In genomic region chr10:68146842-68147241, GRCm38 (mm10) we compare ENCODE assay signal across 8 mouse cellular contexts.
DNase-seq lines count a peak whose midpoint lies in the region; ATAC-seq and TF ChIP-seq lines count a peak whose summit lies in the region.

No protein-coding gene starts in this region.

- peak; percentile 36 for DNase-seq in forebrain, embryonic 10.5 days (ENCODE audit: extremely low spot score, low spot score)
- DNase-seq in 3T3-L1 (ENCODE audit: low read depth, low spot score) = peak; percentile 82
- DNase-seq in adrenal gland, postnatal 36 days = peak; percentile 33 to 58
- DNase-seq in embryonic facial prominence, embryonic 10.5 days (ENCODE audit: low spot score) = peak; percentile 54
- DNase-seq in liver, postnatal 0 days = peak; percentile 48
- DNase-seq in spleen, adult 2 months (ENCODE audit: low read depth in 1 of 2, low spot score in 2 of 2) = peak; percentile 42 to 55

- no peak for ATAC-seq in forebrain, embryonic 16.5 days
- ATAC-seq in inflammation-experienced regulatory T-cells, adult 6 months = peak; percentile 90
- peak; percentile 45; the same call in 1 of the 2 replicates for ATAC-seq in liver, postnatal 0 days

- H3K36me3 ChIP-seq in forebrain, embryonic 10.5 days (replicated peaks) = no peaks in the 10 kb centered on the region
- H3K36me3 ChIP-seq in forebrain, embryonic 16.5 days (ENCODE audit: control insufficient read depth, insufficient read depth) = peaks cover 2% of the 10 kb centered on the region; the same call in 1 of the 2 replicates
- peaks cover 2% of the 10 kb centered on the region; the same call in 1 of the 2 replicates for H3K36me3 ChIP-seq in embryonic facial prominence, embryonic 10.5 days (replicated peaks)
- no peaks in the 10 kb centered on the region for H3K36me3 ChIP-seq in liver, postnatal 0 days (replicated peaks; ENCODE audit: insufficient read depth, low read length)
- no peaks in the 10 kb centered on the region; the same call in none of the 2 replicates for H3K36me3 ChIP-seq in spleen, adult 2 months (ENCODE audit: control insufficient read depth, insufficient read depth, low read length)

- no peak overlapping the region for H3K9ac ChIP-seq in forebrain, embryonic 16.5 days (replicated peaks; ENCODE audit: low read depth, low read length)
- no peak overlapping the region for H3K9ac ChIP-seq in liver, postnatal 0 days (replicated peaks)

- H3K9me3 ChIP-seq in forebrain, embryonic 10.5 days = peaks cover 4% of the 10 kb centered on the region; the same call in 1 of the 2 replicates
- H3K9me3 ChIP-seq in forebrain, embryonic 16.5 days (ENCODE audit: control insufficient read depth, low read length) = peaks cover 3% of the 10 kb centered on the region; the same call in 1 of the 2 replicates
- no peaks in the 10 kb centered on the region; the same call in 1 of the 2 replicates for H3K9me3 ChIP-seq in embryonic facial prominence, embryonic 10.5 days
- no peaks in the 10 kb centered on the region for H3K9me3 ChIP-seq in liver, postnatal 0 days (ENCODE audit: low read length)

- no peak overlapping the region for H3K27ac ChIP-seq in forebrain, embryonic 10.5 days
- no peak overlapping the region for H3K27ac ChIP-seq in forebrain, embryonic 16.5 days (ENCODE audit: low read length)
- no peak overlapping the region for H3K27ac ChIP-seq in embryonic facial prominence, embryonic 10.5 days (replicated peaks)
- H3K27ac ChIP-seq in liver, postnatal 0 days (ENCODE audit: low read depth) = no peak overlapping the region
- H3K27ac ChIP-seq in spleen, adult 2 months (ENCODE audit: insufficient read depth, low read length) = no peak overlapping the region

- peaks cover 16% of the 10 kb centered on the region for H3K4me1 ChIP-seq in forebrain, embryonic 10.5 days
- peaks cover 10% of the 10 kb centered on the region for H3K4me1 ChIP-seq in forebrain, embryonic 16.5 days (replicated peaks; ENCODE audit: control insufficient read depth, insufficient read depth, low read length)
- H3K4me1 ChIP-seq in embryonic facial prominence, embryonic 10.5 days = peaks cover 19% of the 10 kb centered on the region
- no peaks in the 10 kb centered on the region for H3K4me1 ChIP-seq in liver, postnatal 0 days (ENCODE audit: insufficient read depth)
- H3K4me1 ChIP-seq in spleen, adult 2 months (ENCODE audit: control insufficient read depth, insufficient read depth, insufficient read length) = no peaks in the 10 kb centered on the region

- peak; percentile 90 for TF ChIP-seq CTCF in liver, postnatal 0 days (IDR thresholded peaks at IDR 0.05; ENCODE audit: low read depth)
- TF ChIP-seq CTCF in spleen, adult 2 months (IDR thresholded peaks at IDR 0.05; ENCODE audit: extremely low read depth, insufficient read depth, insufficient read length, insufficient replicate concordance) = no peak

- no peaks in the 10 kb centered on the region for H3K27me3 ChIP-seq in forebrain, embryonic 10.5 days (ENCODE audit: poor library complexity, severe bottlenecking)
- H3K27me3 ChIP-seq in forebrain, embryonic 16.5 days (replicated peaks; ENCODE audit: control insufficient read depth, insufficient read depth, low read length) = no peaks in the 10 kb centered on the region
- no peaks in the 10 kb centered on the region for H3K27me3 ChIP-seq in embryonic facial prominence, embryonic 10.5 days (replicated peaks; ENCODE audit: low read depth, poor library complexity, severe bottlenecking)
- no peaks in the 10 kb centered on the region for H3K27me3 ChIP-seq in liver, postnatal 0 days (ENCODE audit: insufficient read depth, low read length)
- H3K27me3 ChIP-seq in spleen, adult 2 months (ENCODE audit: control insufficient read depth, insufficient read depth, low read length) = no peaks in the 10 kb centered on the region

- 17% methylated on average over 5 of the region's 5 CpGs for WGBS in forebrain, embryonic 10.5 days
- WGBS in forebrain, embryonic 16.5 days = 9% methylated on average over 5 of the region's 5 CpGs
- WGBS in embryonic facial prominence, embryonic 10.5 days = 11% methylated on average over 5 of the region's 5 CpGs
- WGBS in liver, postnatal 0 days (ENCODE audit: insufficient replicate concordance) = 7% methylated on average over 5 of the region's 5 CpGs
- WGBS in spleen, adult 2 months = 6% methylated on average over 5 of the region's 5 CpGs

- no peak overlapping the region for H3K4me2 ChIP-seq in forebrain, embryonic 16.5 days (ENCODE audit: low read length)
- no peak overlapping the region for H3K4me2 ChIP-seq in liver, postnatal 0 days (ENCODE audit: low read depth, low read length)

- no peak overlapping the region for H3K4me3 ChIP-seq in forebrain, embryonic 10.5 days
- H3K4me3 ChIP-seq in forebrain, embryonic 16.5 days (replicated peaks; ENCODE audit: low read length) = no peak overlapping the region
- H3K4me3 ChIP-seq in embryonic facial prominence, embryonic 10.5 days = no peak overlapping the region
- H3K4me3 ChIP-seq in liver, postnatal 0 days (ENCODE audit: low read depth, low read length) = no peak overlapping the region
- H3K4me3 ChIP-seq in spleen, adult 2 months (ENCODE audit: extremely low read depth, insufficient read depth, insufficient read length) = no peak overlapping the region

- no peak for TF ChIP-seq POLR2A in spleen, adult 2 months (IDR thresholded peaks at IDR 0.05; ENCODE audit: low read depth, low read length)

- 0 out of 2 replicates have a peak, but pooled peaks have one; percentile 34 for TF ChIP-seq EP300 in liver, postnatal 0 days (IDR thresholded peaks at IDR 0.05; ENCODE audit: low read depth)
